Mouse (Mus musculus) yolk sac, embryonic 10.5 days (tissue): Measurements from ENCODE around the gene Lif.
A peak's percentile ranks its signal among the peaks of the same experiment; 100 is the strongest.

Source experiments
- DNase-seq: peaks from one replicate; pipeline ENCODE4 v3.0.0-alpha.2; 2017; ENCODE audit warnings: low spot score

The Lif gene

GRCm38 (mm10) chr11:4298615-4299014, 41.3 kb downstream of the Lif start:
- no peak for DNase-seq

- peak; percentile 55 for DNase-seq
Measured at GRCm38 (mm10) chr11:4299191-4299590, 41.8 kb downstream of the Lif start.

DNA sequence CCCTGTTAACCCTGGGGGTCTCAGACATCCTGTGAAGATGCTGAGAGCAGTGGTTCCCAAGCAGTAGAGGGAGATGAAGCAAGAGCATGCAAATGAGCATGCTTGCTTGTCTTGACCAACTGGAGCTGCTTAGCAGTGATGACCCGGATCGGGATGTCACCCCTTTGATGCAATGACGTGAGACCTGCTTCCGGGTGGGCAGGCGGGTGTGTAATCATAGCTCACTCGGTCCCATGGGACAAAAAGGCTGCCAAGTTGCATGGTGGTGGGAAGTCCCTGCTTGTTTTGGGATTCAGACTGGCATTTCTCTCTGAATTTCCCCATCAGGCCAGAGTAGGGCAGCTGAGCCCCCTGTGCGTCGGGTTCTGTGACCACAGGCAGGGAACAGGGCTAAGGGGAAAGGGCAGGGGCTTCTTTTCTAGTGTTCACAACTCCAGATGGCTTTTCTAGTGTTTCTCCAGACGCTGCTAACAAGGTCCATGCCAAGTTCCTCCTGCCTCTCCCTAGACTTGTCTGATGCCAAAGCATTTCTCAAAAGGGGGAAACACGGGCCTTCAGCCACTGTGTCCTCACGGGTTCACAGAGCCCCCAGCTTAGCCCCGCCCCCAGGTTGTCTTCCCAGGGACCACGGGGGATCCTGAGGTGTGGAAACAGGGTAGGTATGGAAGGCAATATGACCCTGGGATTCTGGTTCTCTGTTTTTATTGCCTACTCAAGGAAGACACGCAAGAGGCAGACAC, 42.5 kb downstream of the Lif start:
- DNase-seq: no peak

GRCm38 (mm10) chr11:4300683-4301082, 43.3 kb downstream of the Lif start:
- no peak for DNase-seq

DNA sequence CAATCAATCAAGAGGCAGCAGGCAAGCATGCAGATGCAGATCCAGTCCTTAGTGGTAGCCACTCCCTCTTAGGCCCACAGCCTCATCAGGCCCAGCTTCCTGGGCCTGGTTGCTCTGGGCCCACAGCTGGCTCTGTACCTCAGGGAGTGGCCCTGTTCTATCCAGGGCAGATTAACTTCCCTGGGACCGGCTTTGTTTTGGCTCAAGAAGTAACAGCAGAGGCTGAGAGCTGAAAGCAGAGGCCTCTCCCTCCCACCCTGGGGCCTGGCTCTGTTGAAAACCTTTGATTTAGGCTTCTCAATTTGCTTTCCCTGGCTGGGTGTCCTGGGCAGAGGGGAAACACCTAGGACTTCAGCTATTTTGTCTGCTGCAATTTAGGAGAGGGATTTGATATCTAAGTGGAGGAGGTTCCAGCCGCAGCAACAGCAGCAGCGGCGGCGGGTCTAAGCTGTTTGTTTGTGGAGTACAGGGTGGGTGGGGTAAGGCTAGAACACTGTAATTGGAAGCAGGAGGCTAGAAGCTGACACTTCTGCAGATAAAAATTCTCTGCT, 45.1 kb downstream of the Lif start:
- no peak for DNase-seq

- no peak for DNase-seq
Measured at GRCm38 (mm10) chr11:4303033-4303432, 45.7 kb downstream of the Lif start.

DNA sequence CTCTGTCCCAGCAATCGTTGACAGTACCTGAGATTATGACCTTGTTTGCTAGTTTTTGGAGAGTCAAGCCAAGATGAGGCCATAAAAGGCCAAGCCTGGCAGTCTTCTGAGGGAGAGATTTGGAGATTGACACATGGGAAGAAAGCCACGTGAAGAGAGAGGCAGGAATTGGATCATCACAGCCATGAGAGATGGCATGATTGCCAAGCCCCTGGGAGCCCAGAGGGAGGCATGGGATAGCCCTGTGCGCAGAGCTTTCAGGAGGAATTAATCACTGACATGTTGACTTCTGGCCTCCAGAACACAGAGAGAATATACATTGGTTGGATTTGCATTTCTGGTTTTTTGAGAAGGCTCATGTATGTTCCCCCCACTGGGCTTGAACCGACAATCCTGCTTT, 46.8 kb downstream of the Lif start:
- DNase-seq: no peak

- no peak for DNase-seq
Measured at GRCm38 (mm10) chr11:4305090-4305489, 47.7 kb downstream of the Lif start.

DNA sequence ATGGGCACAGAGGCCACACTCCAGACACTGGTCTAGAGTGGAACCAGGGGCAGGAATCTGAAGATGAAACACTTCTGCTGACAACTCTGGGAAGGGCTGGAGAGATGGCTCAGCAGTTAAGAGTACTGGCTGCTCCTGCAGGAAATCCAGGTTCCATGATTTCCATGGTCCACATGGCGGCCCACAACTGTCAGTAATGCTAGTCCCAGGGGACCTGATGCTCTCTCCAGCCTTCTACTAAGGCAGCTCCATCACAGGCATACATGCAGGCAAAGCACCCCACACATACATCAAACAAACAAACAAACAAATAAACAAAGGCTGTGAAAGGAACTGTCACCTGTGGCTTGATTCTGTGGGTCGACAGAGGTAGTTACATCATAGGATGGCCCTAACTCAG, 48.7 kb downstream of the Lif start:
- no peak for DNase-seq

- no peak for DNase-seq
Measured at GRCm38 (mm10) chr11:4308060-4308513, 50.7 kb downstream of the Lif start.

DNA sequence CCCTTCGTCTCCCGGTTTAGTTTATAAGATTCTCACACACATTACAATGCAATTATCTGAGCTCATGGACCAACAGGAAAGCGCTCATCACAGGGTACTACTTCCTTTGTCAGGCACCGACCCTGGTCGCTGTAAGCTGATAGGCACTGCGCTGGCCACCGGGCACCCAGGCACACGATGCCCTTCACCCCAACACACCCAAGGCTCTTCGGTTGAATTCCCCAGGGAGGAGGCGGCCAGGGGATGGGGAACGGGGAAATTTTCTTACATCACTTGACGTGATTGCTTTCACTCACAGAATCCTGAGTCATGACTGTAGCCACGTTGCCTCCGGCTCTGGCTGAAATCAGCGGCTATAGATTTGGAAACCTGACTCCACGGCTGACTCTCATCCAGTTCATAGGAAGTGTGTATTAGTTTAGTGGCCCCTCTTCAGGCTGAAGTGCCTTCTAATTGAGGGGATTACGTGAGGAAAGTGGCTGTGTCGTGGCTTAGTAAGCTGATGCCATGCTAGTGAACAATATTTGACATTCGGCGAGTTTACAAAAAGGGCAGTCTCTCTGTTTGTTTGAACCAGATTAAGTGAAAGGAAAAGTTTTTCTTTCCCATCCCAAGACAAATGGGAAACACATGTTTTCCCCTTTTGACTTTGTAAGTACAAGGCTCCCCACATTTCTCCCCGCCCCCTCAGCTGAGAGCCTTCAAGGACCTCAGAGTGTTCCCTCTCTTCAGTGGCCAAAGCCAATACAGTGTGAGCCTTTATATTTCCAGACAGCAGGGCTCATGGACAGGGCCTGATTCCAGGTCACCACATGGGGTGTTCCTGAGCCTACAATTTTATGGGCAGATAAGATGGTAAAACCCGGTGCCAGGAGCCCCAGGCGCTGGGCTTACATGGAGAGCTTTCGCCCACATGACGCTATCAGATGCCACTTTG, 51.4 kb downstream of the Lif start:
- peak; percentile 27 for DNase-seq

- no peak for DNase-seq
Measured at GRCm38 (mm10) chr11:4309613-4310012, 52.3 kb downstream of the Lif start.

DNA sequence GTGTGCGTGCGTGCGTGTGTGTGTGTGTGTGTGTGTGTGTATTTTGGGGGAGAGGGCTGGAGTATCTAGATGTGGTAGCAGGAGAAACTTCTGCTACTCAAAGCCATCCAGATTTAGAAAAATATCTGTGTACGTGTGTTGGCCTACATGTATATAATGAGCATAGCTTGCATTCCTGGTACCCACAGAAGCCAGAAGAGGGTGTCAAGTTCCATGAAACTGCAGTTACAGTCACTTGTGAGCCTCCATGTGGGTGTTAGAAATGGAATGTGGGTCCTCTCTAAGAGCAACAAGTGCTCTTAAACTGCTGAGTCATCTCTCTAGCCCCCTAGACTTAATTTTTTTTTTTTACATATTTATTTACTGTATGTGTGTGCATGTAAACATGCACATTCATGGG, 53.0 kb downstream of the Lif start:
- no peak for DNase-seq

GRCm38 (mm10) chr11:4312180-4312579, 54.8 kb downstream of the Lif start:
- no peak for DNase-seq

GRCm38 (mm10) chr11:4317287-4317686, 59.9 kb downstream of the Lif start:
- DNase-seq: no peak

DNA sequence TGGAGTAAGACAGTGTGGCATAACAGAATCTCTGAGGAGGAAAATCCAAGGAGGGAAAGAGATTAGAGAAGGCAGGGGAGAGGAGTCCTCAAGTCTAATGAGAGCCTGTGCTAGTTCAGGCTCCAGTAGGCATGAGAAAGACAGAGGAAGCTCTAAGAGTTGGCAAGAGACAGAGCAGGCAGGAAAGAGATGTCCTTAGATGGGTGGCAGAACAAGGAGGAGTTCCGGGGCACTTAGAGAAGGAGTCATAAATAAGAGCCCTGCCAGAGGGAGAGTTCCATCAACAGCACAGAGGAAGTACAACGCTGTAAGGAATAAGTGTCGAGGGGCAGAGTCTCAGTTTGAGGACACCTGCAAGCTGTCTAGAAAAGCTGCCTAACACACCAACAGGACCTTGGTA, 60.7 kb downstream of the Lif start:
- DNase-seq: no peak

DNA sequence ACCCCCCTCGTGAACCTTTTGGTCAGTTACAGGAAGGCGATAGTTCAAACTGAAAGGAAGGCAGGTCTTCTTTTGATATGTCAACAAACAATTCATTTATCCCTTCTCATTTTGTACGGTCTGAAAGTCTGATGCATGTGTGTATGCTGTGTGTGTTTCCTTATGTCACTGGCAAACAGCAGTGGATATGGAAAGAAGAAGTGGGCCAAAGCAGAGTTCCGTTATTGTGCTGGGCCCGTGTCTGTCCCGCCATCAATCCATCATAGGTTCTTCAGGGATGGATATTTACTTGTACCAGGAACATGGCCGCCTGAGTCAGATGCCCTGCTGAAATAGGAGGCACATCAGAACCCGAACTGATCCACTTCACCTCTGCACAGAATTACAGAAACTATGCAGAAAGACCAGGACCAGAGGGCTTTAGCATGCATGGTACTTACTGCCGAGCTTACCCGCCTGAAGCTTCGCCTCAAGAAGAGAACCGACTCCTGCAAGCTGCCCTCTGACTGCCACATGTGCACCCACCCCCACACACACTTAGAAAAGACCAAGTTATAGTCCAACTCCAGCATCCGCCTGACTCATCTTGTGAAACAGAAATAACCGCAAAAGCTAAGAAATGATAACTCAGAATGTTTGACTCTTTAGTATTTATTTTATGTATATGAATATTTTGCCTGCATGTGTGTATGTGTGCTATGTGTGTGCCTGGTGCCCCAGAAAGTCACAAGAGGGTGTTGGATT, 62.0 kb downstream of the Lif start:
- DNase-seq: no peak

GRCm38 (mm10) chr11:4320876-4321275, 63.5 kb downstream of the Lif start:
- no peak for DNase-seq
